Mouse (Mus musculus): Measurements from ENCODE around the gene Rasgrp1.

Rasgrp1 gene

DNA sequence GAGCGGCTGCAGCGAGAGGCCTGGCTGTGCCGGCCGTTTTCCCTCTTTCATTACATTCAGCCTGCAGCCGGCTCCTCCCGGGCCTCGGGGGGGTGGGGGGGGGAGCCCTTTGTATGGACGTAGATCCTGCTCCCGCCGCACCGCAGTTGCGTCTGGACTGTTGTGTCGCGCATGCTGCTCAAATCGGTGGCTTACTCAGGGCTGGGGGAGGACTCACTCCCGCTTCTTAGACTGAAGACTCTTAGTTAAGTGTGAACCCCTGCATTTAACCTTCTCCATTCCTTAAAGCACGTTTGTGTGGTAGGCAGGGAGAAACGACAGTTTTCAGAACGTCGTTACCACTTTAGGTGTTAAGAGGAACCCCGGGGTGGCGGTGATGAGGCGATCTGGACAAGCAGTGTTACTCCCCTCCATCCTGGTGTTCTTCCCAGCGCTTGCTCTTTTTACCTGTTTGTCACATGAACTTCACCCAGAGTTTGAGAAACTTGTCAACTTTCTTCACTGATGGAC, 92.7 kb downstream of the Rasgrp1 start:
- peak in 1 of 2 experiments; percentile 17 for DNase-seq (ENCODE audit: low spot score in 2 of 2)

DNA sequence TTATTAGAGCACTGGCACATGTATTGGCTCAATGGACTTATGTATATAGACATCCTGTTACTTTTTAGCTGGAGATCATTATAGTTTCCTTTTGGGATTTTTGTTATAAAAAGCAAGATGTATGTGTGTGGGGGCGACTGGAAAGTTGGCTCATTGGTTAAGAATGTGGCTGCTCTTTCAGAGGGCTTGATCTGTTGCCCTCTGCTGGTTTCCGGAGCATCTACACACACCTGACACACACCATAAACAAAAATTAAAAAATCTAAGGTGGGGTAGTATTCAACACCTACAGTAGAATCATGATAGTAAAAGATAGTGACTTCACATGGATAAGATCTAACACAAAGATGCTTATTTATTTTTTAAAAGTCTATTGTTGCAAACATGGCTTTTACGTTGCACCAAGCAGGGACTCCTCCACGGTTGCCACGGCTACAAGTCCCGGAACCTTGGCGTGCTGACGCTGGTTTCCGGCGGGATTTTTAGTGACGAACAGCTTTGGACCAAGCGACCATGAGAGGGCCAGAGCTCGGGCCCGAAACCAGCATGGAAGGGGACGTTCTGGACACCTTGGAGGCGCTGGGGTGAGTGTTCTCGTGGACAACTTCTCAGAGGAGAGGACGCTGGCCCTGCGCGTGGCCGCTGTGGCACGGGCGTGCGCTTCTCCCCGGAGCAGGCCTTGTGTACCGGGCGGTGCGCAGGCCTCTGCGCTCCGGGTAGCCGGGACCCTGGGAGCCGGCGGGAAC, 93.4 kb downstream of the Rasgrp1 start, which contains the start of gene Fam98b:
Gene Fam98b (plus strand): TSS at position 485 of the 746 bp plus-strand sequence.
- DNase-seq (ENCODE audit: low spot score in 2 of 2): peak; percentile 90 to 95

DNA sequence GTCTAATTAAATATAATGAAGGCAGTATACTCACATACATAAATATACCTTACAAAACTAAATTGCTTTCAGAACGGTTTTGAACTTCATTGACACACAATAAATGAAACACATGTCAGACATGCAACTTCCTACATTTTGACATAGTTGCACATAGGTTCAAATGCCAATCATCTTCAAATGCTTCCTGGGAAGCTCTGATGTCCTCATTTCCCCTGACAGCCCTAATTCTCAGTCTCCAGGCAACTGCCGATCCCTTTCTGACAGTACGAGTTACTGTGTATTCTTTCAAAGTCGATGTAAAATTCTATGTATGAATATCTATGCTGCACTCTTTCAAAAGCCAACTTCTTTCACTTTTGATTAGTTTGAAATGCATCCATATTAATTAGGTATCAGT, 100.8 kb downstream of the Rasgrp1 start:
- no peak for DNase-seq (ENCODE audit: low spot score in 2 of 2)

DNA sequence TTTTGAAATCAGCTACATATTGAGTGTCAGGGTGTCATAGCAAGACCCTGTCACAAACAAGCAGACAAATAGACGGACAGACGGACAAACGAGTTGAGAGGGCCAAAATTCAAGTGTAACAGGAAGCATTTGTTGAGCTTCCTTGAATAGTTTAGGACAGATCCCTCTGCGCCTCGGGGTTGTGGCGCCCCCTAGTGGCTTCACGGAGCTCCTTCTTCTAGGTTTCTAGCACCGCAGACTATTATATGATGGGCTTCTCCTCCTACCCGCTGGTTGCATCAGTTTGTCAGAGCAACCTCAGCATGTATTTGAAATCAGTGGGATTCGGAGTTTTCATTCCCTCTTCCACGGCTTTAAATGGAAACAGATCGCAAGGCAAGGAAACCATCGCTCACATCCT, 111.5 kb downstream of the Rasgrp1 start:
- peak; percentile 86 to 95 for DNase-seq (ENCODE audit: low spot score in 2 of 2)

DNA sequence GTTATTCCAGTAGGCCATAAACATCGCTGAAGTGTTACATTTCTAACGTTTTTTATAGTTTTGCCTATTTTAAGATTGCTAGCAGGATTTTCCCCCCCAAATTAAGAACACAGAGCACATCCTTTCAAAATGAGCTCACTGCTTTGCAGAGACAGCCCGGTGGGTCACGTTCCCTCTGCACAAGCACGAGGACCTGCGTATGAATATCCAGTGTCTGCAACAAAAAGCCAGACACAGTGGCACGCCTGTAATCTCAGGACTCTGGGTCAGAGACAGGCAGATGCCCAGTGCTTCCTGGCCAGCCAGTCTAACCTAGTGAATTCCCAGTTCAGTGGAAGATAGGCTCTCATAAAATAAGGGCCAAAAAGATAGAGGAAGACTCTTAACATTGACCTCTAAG, 112.5 kb downstream of the Rasgrp1 start:
- no peak for DNase-seq (ENCODE audit: low spot score in 2 of 2)
